Mouse (Mus musculus) left cerebral cortex, adult 2 months (tissue): ENCODE data around the gene Slc12a9. TPM values are rescaled to one million over a fixed set of nuclear protein-coding genes. Genes with fewer than 3 reads are reported as not detected.
"Not testable (repeated sequence)": the region's sequence is repeated elsewhere in the genome, so short reads cannot be mapped to it uniquely, and the experiment has no call there.

ENCODE experiments used
- DNase-seq, 2 experiments: peaks; one replicate each; pipeline ENCODE4 v3.0.0; 2021 to 2022; ENCODE audit warnings: low spot score in 2 of 2, mixed read lengths in 1 of 2; ENCODE audit errors: extremely low spot score in 1 of 2
- H3K27ac ChIP-seq: fragments of 200-600 bp; 2 replicates; pipeline ENCODE4 v1.8.1; 2022
- H3K4me3 ChIP-seq: fragments of 200-600 bp; 2 replicates; pipeline ENCODE4 v1.8.1; 2022
- CTCF ChIP-seq: fragments of 200-600 bp; IDR thresholded peaks from 2 replicates; pipeline ENCODE4 v1.8.1; 2022; ENCODE audit warnings: antibody characterized with exemption, mild to moderate bottlenecking, moderate library complexity
- intact Hi-C: fragments of 180-260 bp; cut with DNase I; formaldehyde crosslinking; loops from one replicate; pipeline ENCODE4 v1.15.1; 2025
- total RNA-seq, 2 experiments: library from RNA; stranded (reverse); gene quantifications; 2 replicates each; pipeline ENCODE4 v1.2.3; 2021

The Slc12a9 gene
- total RNA-seq, 2 experiments from 2014 or later = 22.8 to 25.1 TPM

- DNase-seq = no peak
- Histone ChIP-seq H3K4me3 (no peak overlapping the region), H3K27ac (no peak overlapping the region)
- TF ChIP-seq CTCF = peak; percentile 55
- intact Hi-C loops = no loop called here
Measured at GRCm38 (mm10) chr5:137290677-137291076, 42.7 kb downstream of the Slc12a9 start.

GRCm38 (mm10) chr5:137289591-137290365 is 43.6 kb downstream of the Slc12a9 start:
- intact Hi-C loops = loop anchor here (2.0 to 5.0 kb wide), 2 partner anchors 218 to 259 kb away; no protein-coding TSS in a partner anchor
- DNase-seq = no peak
- Histone ChIP-seq H3K4me3 (peak overlapping the region; percentile 44), H3K27ac (peak overlapping the region; percentile 83)
- TF ChIP-seq CTCF = no peak

- TF ChIP-seq CTCF = peak; percentile 55
- H3K4me3 ChIP-seq = peak overlapping the region; percentile 44
- peak; percentile 52 to 68 for DNase-seq
- intact Hi-C loops = loop anchor here (2.0 to 5.0 kb wide), 2 partner anchors 218 to 258 kb away; no protein-coding TSS in a partner anchor
- H3K27ac ChIP-seq = peak overlapping the region; percentile 83
Measured at GRCm38 (mm10) chr5:137288999-137289470, 44.4 kb downstream of the Slc12a9 start.

GRCm38 (mm10) chr5:137287953-137288743 is 45.2 kb downstream of the Slc12a9 start:
- H3K27ac ChIP-seq = peak overlapping the region; percentile 91
- intact Hi-C loops = loop anchor here (2.0 to 5.0 kb wide), 3 partner anchors 165 to 257 kb away; no protein-coding TSS in a partner anchor

GRCm38 (mm10) chr5:137287032-137287952 is 46.1 kb downstream of the Slc12a9 start, which contains the start of gene Ache:
Gene Ache, plus strand, starts transcription at chr5:137287519.
- intact Hi-C loops = loop anchor here (2.0 to 5.0 kb wide), 2 partner anchors 164 to 220 kb away; no protein-coding TSS in a partner anchor

More at GRCm38 (mm10) chr5:137287953-137288743, 45.2 kb downstream of the Slc12a9 start:
- H3K4me3 ChIP-seq = peak overlapping the region; percentile 62
- peak; percentile 63 to 65 for DNase-seq
- TF ChIP-seq CTCF = no peak

GRCm38 (mm10) chr5:137286655-137287031 is 46.8 kb downstream of the Slc12a9 start:
- H3K27ac ChIP-seq = peak overlapping the region; percentile 91
- intact Hi-C loops = loop anchor here (1.0 to 5.0 kb wide), 3 partner anchors 155 to 221 kb away; no protein-coding TSS in a partner anchor
- peak; percentile 67 for TF ChIP-seq CTCF
- H3K4me3 ChIP-seq = peak overlapping the region; percentile 62
- DNase-seq = peak; percentile 87 to 91

More at GRCm38 (mm10) chr5:137287032-137287952, 46.1 kb downstream of the Slc12a9 start, which contains the start of gene Ache:
- peak within 1 kb of the TSS; percentile 91 for H3K27ac ChIP-seq
- peak; percentile 76 to 77 for DNase-seq
- H3K4me3 ChIP-seq = peak within 1 kb of the TSS; percentile 62
- TF ChIP-seq CTCF = no peak

GRCm38 (mm10) chr5:137285986-137286385 is 47.4 kb downstream of the Slc12a9 start:
- DNase-seq = no peak
- intact Hi-C loops = loop anchor here (1.0 to 5.0 kb wide), 3 partner anchors 155 to 221 kb away; no protein-coding TSS in a partner anchor

GRCm38 (mm10) chr5:137285045-137285444 is 48.4 kb downstream of the Slc12a9 start:
- no peak for DNase-seq
- Histone ChIP-seq H3K27ac (no peak overlapping the region), H3K4me3 (no peak overlapping the region)
- intact Hi-C loops = loop anchor here (5.0 kb wide), 1 partner anchor 222 kb away; no protein-coding TSS in a partner anchor
- peak; percentile 72 for TF ChIP-seq CTCF

More at GRCm38 (mm10) chr5:137285986-137286385, 47.4 kb downstream of the Slc12a9 start:
- H3K4me3 ChIP-seq = no peak overlapping the region
- H3K27ac ChIP-seq = no peak overlapping the region
- TF ChIP-seq CTCF = no peak

GRCm38 (mm10) chr5:137284411-137284810 is 49.0 kb downstream of the Slc12a9 start:
- DNase-seq, H3K4me3 ChIP-seq, intact Hi-C loops: not testable (repeated sequence)

More at GRCm38 (mm10) chr5:137284411-137284810, 49.0 kb downstream of the Slc12a9 start:
- not testable (repeated sequence) for H3K27ac ChIP-seq
